Mouse (Mus musculus): Measurements from ENCODE around the gene Plekhg5.

GRCm38 (mm10) chr4:152160748-152161147 lies 88.5 kb downstream of the Plekhg5 start:
- TF ChIP-seq POLR2A (IDR thresholded peaks at IDR 0.05; ENCODE audit: insufficient read depth, low read depth, low read length) (no peak), CTCF (IDR thresholded peaks at IDR 0.05) (no peak)
